Mouse (Mus musculus) hindbrain, embryonic 15.5 days (tissue): Measurements from ENCODE around the gene Hagh. TPM values are rescaled to one million over a fixed set of nuclear protein-coding genes. Genes with fewer than 3 reads are reported as not detected.

ENCODE experiments used
- ATAC-seq: fragments of 200-750 bp; cut with Nextera tagmentation; 2 replicates; pipeline ENCODE4 v1.8.0; 2017; ENCODE audit warnings: low read depth, moderate number of reproducible peaks, moderate TSS enrichment; ENCODE audit not compliant: low FRiP score
- H3K27ac ChIP-seq: fragments of 300-500 bp; sonication (generic); replicated peaks from 2 replicates; pipeline ENCODE4 v1.5.1; 2015; ENCODE audit warnings: mild to moderate bottlenecking, inconsistent platforms
- H3K27me3 ChIP-seq: fragments of 300-500 bp; sonication (generic); 2 replicates; pipeline ENCODE4 v1.6.1; 2015; ENCODE audit warnings: control low read depth, inconsistent platforms
- H3K36me3 ChIP-seq: fragments of 300-500 bp; sonication (generic); 2 replicates; pipeline ENCODE4 v1.6.1; 2015; ENCODE audit warnings: control low read depth, inconsistent platforms
- H3K4me1 ChIP-seq: fragments of 300-500 bp; sonication (generic); replicated peaks from 2 replicates; pipeline ENCODE4 v1.6.1; 2015; ENCODE audit warnings: control low read depth, inconsistent platforms
- H3K4me2 ChIP-seq: fragments of 300-500 bp; sonication (generic); 2 replicates; pipeline ENCODE4 v1.6.1; 2015; ENCODE audit warnings: moderate library complexity, mild to moderate bottlenecking, inconsistent platforms
- H3K4me3 ChIP-seq: fragments of 300-500 bp; sonication (generic); 2 replicates; pipeline ENCODE4 v1.5.1; 2015; ENCODE audit warnings: mild to moderate bottlenecking, inconsistent platforms
- H3K9ac ChIP-seq: fragments of 300-500 bp; sonication (generic); 2 replicates; pipeline ENCODE4 v1.6.1; 2015; ENCODE audit warnings: inconsistent platforms
- H3K9me3 ChIP-seq: fragments of 300-500 bp; sonication (generic); 2 replicates; pipeline ENCODE4 v1.6.1; 2016; ENCODE audit warnings: control low read depth, inconsistent platforms
- WGBS: fragments of 180-500 bp; shearing (Covaris S2); methylation state at CpG from one replicate; pipeline ENCODE4 v1.1.7; 2015; 5-methylcytosine and 5-hydroxymethylcytosine counted together
- polyA plus RNA-seq: library from polyadenylated mRNA; unstranded; fragments of >200 nt; fragmentation: Nextera tagmentation; extraction: Ambion mirVana; gene quantifications from 2 replicates; pipeline ENCODE4 v1.2.1, GENCODE M21; 2015

Hagh gene
- polyA plus RNA-seq, 1 experiment from 2014 or later: 71.8 TPM

DNA sequence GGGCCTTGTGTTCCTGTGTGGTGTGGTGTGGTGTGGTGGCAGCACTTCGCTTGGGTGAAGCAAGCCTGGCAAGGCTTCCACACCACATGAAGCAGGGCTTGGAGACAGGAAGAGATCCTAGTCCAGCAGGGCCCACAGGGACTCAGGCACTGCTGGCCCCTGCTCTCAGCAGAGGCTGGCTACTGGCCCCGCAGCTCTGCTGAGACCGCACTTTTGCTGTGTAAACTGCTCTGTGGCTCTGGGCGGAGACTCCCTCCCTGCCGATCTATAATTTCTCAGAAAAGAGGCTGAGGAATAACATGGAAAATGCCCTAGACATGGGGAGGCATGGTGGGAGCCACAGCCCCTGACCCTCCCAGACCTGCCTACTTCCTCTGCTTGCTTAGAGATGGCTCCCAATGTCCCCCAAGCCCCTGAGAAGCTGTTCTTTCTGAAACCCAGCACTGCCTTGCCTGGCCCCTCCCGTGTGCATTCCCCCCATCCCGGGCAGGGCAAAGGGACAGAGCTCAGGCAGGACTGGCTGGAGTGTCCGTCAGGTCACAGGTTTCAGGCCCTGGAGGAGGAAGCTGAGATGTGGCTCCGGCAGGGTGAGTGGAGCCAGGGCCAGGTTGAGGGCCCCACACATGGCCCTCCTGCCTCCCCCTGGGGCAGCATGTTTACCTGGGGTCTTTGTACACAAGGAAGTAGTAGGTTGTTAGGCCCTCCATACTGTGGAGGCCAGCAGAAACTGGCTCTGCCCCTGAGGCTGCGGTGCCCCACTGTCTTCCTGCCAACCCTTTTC lies 37.6 kb downstream of the Hagh start:
- ATAC-seq: no peak
- 66% methylated on average over 10 of the region's 10 CpGs for WGBS
- no peak overlapping the region for H3K9ac ChIP-seq

DNA sequence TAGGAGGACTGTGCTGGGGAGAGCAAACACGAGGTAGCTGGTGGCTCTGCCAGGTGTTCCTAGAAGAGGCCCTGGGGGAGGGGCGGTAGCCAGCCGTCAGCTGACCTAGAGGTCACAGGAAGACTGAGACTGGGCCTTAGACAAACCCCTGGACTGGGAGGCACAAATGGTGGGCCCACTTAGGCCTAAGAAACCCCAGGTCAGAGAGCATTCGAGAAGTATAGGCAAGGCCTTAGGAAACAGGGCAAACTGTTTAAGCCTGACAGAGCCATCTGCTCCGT lies 38.1 kb downstream of the Hagh start:
- Histone ChIP-seq H3K27ac (no peak overlapping the region), H3K36me3 (peaks cover 5% of the 10 kb centered on the region), H3K9me3 (no peaks in the 10 kb centered on the region), H3K4me2 (no peak overlapping the region), H3K27me3 (no peaks in the 10 kb centered on the region), H3K4me1 (no peaks in the 10 kb centered on the region), H3K4me3 (no peak overlapping the region), H3K9ac (no peak overlapping the region)
- no peak for ATAC-seq
- WGBS: 45% methylated on average over 5 of the region's 5 CpGs

More for the DNA sequence above, 37.6 kb downstream of the Hagh start:
- Histone ChIP-seq H3K4me3 (no peak overlapping the region), H3K9me3 (no peaks in the 10 kb centered on the region), H3K4me2 (no peak overlapping the region), H3K36me3 (no peaks in the 10 kb centered on the region; the same call in 1 of the 2 replicates), H3K27ac (no peak overlapping the region), H3K4me1 (no peaks in the 10 kb centered on the region), H3K27me3 (no peaks in the 10 kb centered on the region)

DNA sequence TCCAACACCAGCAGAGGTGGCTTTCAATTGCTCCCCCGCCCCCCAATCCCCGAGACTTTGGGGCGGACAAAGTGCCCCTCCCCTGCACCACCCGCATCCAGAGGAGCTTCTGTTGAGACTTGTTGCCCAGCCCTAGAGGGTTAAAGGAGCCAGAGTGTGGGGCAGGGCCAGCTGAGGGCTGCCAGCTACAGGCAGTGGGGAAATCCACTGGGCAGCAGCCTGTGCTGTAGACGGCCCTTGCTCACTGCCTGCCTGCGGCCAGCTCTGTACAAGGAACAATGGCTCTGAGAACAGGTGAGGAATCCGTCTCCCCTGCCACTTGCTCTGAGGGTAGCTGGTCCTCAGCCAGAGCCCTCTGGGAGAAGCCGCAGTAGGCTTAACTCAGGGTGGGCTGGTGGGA lies 38.6 kb downstream of the Hagh start:
- Histone ChIP-seq H3K9ac (no peak overlapping the region), H3K27ac (no peak overlapping the region), H3K4me2 (no peak overlapping the region), H3K4me3 (no peak overlapping the region), H3K4me1 (no peaks in the 10 kb centered on the region), H3K36me3 (peaks cover 8% of the 10 kb centered on the region), H3K9me3 (no peaks in the 10 kb centered on the region), H3K27me3 (no peaks in the 10 kb centered on the region)
- ATAC-seq: no peak
- 74% methylated on average over 8 of the region's 8 CpGs for WGBS

DNA sequence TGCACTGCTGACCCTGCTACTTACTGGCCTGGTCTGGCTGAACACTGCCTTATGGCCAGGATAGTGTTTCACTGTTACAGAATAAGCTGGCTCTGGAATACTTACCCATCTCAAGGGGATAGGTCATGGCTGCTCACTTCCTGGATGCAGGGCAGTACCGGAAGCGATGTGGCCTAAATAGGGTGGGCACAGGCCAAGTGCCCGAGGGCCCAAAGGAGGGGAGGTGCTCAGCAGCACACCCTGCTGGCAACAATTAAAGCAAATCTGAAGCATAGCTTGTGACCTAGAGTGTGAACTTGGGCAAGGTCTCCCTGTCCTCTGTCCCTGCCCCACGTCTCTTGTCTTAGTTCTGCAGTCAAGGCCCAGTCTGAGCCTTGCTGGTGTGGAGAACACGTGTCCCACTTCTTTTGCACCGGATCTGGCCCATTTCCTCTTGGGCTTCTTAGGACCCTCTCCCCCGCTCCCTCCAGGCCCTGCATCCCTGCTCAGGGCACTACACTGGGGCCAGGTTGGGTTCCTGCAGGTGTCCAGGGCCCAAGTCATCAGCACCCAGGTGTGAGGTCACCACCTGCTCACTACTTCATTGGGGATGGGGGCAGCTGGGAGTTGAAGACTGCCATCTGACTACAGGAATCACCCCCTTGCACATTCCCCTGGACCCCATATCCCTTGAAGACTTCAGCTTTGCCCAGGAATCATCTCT lies 41.9 kb downstream of the Hagh start:
- peaks cover 8% of the 10 kb centered on the region for H3K4me1 ChIP-seq
- H3K9me3 ChIP-seq: no peaks in the 10 kb centered on the region
- no peak overlapping the region for H3K4me2 ChIP-seq
- H3K4me3 ChIP-seq: no peak overlapping the region
- no peaks in the 10 kb centered on the region for H3K27me3 ChIP-seq
- H3K27ac ChIP-seq: no peak overlapping the region
- ATAC-seq: no peak
- H3K36me3 ChIP-seq: peaks cover 13% of the 10 kb centered on the region
- 55% methylated on average over 7 of the region's 7 CpGs for WGBS
- no peak overlapping the region for H3K9ac ChIP-seq

DNA sequence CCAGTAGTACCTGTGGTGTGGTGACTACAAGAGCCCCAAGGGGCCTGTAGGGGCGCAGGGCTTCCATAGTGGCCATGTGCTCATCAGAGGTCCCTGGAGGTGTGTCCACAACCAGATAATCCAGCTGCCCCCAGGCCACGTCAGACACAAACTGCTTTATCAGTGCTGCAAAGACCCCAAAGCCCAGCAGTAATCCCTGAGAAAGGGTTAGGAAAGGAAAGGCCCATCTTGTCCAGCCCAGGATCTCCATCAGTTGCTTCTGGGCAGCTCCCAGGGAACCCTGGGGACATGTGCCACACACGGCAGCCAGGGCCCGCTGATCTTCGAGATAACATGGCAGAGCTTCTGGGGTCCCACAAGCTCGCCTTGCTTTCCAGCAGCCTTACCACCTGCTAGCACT lies 44.4 kb downstream of the Hagh start:
- no peak overlapping the region for H3K9ac ChIP-seq
- ATAC-seq: no peak
- no peaks in the 10 kb centered on the region for H3K27me3 ChIP-seq
- H3K9me3 ChIP-seq: no peaks in the 10 kb centered on the region
- peaks cover 28% of the 10 kb centered on the region for H3K4me1 ChIP-seq
- WGBS: 86% methylated on average over 6 of the region's 6 CpGs
- H3K27ac ChIP-seq: no peak overlapping the region
- no peak overlapping the region for H3K4me3 ChIP-seq
- H3K36me3 ChIP-seq: peaks cover 13% of the 10 kb centered on the region
- no peak overlapping the region for H3K4me2 ChIP-seq

DNA sequence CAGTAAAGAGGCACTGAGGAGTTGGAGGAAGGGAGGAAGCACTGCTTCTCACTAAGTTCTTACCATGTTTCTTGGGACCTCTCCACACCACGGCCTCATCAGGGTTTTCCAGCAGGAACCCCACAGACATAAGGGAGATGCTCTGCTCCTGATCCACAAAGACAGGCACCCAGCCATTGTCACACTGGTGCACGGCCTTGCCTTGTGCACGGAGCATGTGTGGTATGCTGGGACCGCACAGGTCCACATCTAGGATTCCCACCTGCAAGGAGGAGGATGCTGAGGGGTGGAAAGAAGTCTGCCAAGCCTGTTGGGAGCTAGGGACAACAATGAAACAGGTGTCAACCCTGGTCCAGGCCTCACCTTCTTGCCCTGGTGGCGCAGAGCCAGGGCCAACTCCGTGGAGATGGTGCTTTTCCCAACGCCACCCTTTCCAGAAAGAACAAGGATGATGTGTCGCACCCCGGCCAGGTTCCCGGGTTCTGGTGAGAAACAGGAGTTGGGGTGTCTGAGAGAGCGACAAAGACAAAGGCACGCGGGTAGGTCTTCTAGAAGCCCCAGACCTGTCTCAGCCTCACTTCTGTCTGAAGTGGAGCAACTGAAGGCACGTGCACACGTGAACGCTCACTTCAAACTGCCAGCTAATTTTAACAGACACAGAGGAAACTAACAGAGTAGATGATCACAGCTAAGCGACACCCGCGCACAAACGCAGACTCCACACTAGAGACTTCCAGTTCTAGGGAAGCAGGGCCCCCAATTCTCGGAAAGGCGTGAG lies 45.6 kb downstream of the Hagh start:
- Histone ChIP-seq H3K4me1 (peaks cover 28% of the 10 kb centered on the region), H3K9ac (peak overlapping the region; percentile 38), H3K27ac (no peak overlapping the region), H3K27me3 (no peaks in the 10 kb centered on the region), H3K9me3 (no peaks in the 10 kb centered on the region), H3K4me3 (peak overlapping the region; percentile 77), H3K4me2 (peak overlapping the region; percentile 68), H3K36me3 (peaks cover 21% of the 10 kb centered on the region)
- ATAC-seq: no peak
- WGBS: 26% methylated on average over 22 of the region's 22 CpGs

DNA sequence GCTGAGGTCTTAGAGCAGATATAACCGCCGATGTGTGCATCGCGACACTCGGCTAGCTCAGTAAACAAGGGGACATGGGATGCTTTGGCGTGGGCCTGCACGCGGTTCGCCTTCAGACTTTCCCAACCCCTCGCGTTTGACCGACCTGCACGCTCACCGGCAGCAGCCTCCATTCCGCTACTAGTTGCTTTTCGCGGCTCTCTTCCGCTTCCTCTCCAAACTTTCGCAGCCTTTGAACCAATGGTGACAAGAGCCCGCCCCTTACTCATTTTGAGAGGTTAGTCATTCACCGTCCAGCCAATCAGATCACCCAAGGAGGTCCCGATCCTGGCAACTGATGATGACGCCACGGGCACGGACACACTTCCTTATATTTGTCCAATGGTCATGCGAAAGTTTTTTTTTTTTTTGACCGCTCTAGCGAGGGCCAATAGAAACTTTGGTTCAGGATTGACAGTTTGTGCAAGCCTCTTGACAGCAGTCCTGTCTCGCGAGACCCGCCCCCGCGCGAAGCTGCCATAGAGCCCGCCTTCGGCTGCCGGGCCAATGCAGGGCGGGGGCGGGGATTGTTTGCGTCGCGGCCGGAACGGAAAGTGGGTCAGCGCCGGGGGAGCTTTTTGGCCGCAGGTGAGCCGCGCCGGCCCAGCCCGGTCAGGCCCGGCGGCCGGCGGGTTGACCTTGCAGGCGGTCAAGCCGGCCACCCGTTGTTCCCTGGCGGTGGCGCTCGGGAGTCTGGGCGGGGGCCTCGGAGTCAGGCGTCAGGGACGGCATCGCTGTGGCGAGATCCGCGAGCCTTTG lies 46.4 kb downstream of the Hagh start, which contains the start of the genes Nubp2 and Spsb3:
Gene Nubp2 (minus strand): TSS at position 216 of the 798 bp plus-strand sequence.
Gene Spsb3 (plus strand): TSS at position 510 of the 798 bp plus-strand sequence.
- Histone ChIP-seq H3K36me3 (peaks cover 29% of the 10 kb centered on the region), H3K4me3 (peak within 1 kb of the TSS; percentile 77), H3K27me3 (no peaks in the 10 kb centered on the region), H3K9me3 (no peaks in the 10 kb centered on the region), H3K27ac (peak within 1 kb of the TSS; percentile 81), H3K4me1 (peaks cover 28% of the 10 kb centered on the region), H3K4me2 (peak within 1 kb of the TSS; percentile 70), H3K9ac (peak within 1 kb of the TSS; percentile 72)
- under 1% methylated on average over 69 of the region's 69 CpGs for WGBS
- ATAC-seq: peak; percentile 98

DNA sequence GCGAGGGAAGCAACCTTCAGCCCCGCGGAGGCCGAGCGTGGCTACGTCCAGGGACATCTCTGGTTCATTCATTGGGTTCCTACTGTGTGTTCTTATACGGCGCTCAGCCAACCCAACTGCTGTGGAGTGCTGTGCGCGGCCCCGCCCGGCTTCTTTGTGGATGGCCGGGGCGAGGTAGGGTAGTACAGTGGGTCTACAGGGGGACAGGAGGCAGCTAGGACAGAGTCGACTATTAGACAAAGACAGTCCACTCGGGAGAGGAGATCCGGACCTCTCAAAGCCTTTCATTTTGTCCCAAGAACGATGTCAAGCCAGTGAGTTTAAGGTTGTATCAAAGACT lies 47.0 kb downstream of the Hagh start:
- Histone ChIP-seq H3K4me2 (peak overlapping the region; percentile 70), H3K36me3 (peaks cover 33% of the 10 kb centered on the region), H3K9ac (peak overlapping the region; percentile 72), H3K27ac (peak overlapping the region; percentile 81), H3K4me3 (peak overlapping the region; percentile 77), H3K4me1 (peaks cover 28% of the 10 kb centered on the region), H3K9me3 (no peaks in the 10 kb centered on the region), H3K27me3 (no peaks in the 10 kb centered on the region)
- WGBS: under 1% methylated on average over 18 of the region's 18 CpGs
- peak; percentile 24; the same call in 1 of the 2 replicates for ATAC-seq

DNA sequence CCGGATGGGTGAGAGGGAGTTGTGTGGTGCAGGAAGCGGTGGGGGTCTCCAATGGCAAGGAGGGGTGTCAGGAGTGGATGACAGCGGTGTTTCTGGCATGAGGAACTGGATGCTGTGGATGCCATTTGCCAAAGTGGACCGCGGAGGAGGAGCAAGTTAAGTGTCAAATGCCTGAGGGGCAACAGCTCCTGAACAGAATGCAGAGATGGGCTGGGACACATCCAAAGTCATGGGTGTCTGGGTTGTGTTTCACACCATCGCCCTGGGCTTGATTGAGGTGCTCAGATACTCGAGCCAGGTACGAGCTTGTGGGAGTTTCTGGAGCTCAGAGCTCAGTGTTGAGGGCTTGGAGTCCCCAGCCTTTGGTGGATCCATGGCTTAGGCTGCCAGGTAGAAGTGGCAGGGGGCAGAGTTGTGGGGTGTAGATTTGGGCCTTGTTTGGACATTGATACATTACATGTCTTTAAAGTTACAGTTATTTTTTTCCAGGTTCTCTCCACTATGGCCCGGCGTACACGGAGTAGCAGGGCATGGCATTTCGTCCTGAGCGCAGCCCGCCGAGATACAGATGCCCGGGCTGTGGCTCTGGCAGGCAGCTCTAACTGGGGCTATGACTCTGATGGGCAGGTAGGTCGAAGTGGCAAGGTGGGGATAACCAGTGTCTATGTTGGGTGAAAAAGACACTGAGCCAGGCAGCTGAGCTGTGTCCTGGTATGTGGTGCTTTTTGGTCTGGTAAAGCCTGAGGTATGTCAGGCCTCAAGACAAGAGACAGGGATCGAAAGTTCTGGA lies 47.5 kb downstream of the Hagh start:
- peaks cover 39% of the 10 kb centered on the region for H3K36me3 ChIP-seq
- peak overlapping the region; percentile 77 for H3K4me3 ChIP-seq
- H3K27ac ChIP-seq: peak overlapping the region; percentile 81; the same call in 1 of the 2 replicates
- H3K4me2 ChIP-seq: peak overlapping the region; percentile 70
- peaks cover 28% of the 10 kb centered on the region for H3K4me1 ChIP-seq
- no peaks in the 10 kb centered on the region for H3K9me3 ChIP-seq
- peak overlapping the region; percentile 72 for H3K9ac ChIP-seq
- H3K27me3 ChIP-seq: no peaks in the 10 kb centered on the region
- no peak for ATAC-seq
- WGBS: 65% methylated on average over 18 of the region's 18 CpGs

DNA sequence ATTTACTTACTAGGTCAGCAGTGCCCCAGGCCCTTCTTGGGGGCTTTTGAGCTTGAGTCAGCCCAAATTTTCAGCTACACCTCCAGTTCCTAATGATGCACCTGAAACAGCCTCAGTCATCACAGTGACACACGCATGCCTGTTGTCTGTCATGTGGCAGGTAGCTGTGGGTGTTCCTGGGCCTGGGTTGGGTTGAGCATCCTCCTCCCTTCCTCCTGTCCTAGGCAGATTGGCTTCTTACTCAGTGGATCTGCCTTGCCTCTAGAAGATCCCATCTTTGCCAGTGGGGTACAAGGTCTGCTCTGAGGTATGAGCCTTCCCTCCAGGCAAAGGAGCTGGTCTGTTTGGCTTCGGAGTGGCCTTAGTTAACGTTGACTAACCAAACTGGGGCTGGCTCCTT lies 48.9 kb downstream of the Hagh start:
- no peak for ATAC-seq
- Histone ChIP-seq H3K9me3 (no peaks in the 10 kb centered on the region), H3K9ac (no peak overlapping the region), H3K4me3 (no peak overlapping the region), H3K27ac (no peak overlapping the region), H3K4me1 (peaks cover 38% of the 10 kb centered on the region), H3K27me3 (no peaks in the 10 kb centered on the region), H3K4me2 (no peak overlapping the region), H3K36me3 (peaks cover 41% of the 10 kb centered on the region)
- WGBS: 95% methylated on average over 3 of the region's 3 CpGs
